Mouse (Mus musculus): Measurements from ENCODE around the gene Fam205a4.
"Not testable (repeated sequence)": the region's sequence is repeated elsewhere in the genome, so short reads cannot be mapped to it uniquely, and the experiment has no call there.

Gene Fam205a4

GRCm38 (mm10) chr4:41965758-41966157 is at the start of gene Fam205a4:
Fam205a4 (plus strand) TSS chr4:41966058.
- DNase-seq (ENCODE audit: low spot score in 2 of 2) = not testable (repeated sequence)

GRCm38 (mm10) chr4:41941272-41941671 is 24.6 kb upstream of the Fam205a4 start, which contains the start of gene Gm20878:
Gm20878 (plus strand) TSS chr4:41941572.
- DNase-seq (ENCODE audit: low spot score in 2 of 2) = not testable (repeated sequence)
